Mouse (Mus musculus) liver, embryonic 14.5 days (tissue): ENCODE measurements at regions not wholly inside any gene's neighbourhood (a gene's known extent, or its start where the extent isn't known, plus 50 kb on each side); places are given as distances from the start of the nearest gene placed in this dataset.

Experiments used
- CTCF ChIP-seq: IDR thresholded peaks from 2 replicates; pipeline ENCODE4 v1.5.1; 2016; ENCODE audit warnings: antibody characterized with exemption, low read depth, control low read depth
- EP300 ChIP-seq: IDR thresholded peaks from 2 replicates; pipeline ENCODE4 v1.6.1; 2016; ENCODE audit warnings: antibody characterized with exemption, low read depth

- no peak for TF ChIP-seq CTCF
- no peak for TF ChIP-seq EP300
These were observed 137.0 kb downstream of the Klf5 start for GRCm38 (mm10) chr14:99435512-99435911.
